Mouse (Mus musculus): ENCODE results near the gene Pcp2. TPM values are rescaled to one million over a fixed set of nuclear protein-coding genes. Genes with fewer than 3 reads are reported as not detected.

Pcp2 gene
- 0.31 and 0.33 TPM in 2 replicates for polyA plus RNA-seq (2014; fragmentation: Nextera tagmentation; extraction: Ambion mirVana)

DNA sequence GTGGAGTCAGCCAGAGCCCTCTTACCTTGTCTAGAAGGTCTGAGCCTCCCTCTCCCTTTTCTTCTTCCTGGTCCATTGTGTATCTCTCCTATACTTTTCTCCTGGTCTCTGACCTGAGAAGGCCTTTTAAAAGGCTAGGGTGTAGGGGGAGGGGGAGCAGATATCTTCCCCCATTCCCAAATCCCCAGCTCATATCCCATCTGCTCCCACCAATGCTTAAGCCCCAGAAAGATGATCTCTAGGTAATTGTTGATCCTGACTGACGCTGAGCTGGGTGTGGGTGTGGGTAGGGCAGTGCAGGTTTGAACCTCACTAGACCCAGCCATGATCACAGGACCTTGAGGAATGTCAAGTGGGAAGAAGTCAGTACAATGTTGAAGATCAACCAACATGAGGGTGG lies at the start of gene Pcp2:
Pcp2 (minus strand) TSS at position 101 of the 400 bp plus-strand sequence.
- Histone ChIP-seq H3K27me3 (ENCODE audit: control insufficient read depth, insufficient read depth, low read length) (no peaks in the 10 kb centered on the region; the same call in 1 of the 2 replicates), H3K9ac (ENCODE audit: low read depth, low read length) (no peak within 1 kb of the TSS), H3K9me3 (ENCODE audit: control insufficient read depth, low read length) (no peaks in the 10 kb centered on the region), H3K4me1 (replicated peaks; ENCODE audit: control insufficient read depth, insufficient read depth, low read length) (no peaks in the 10 kb centered on the region), H3K4me3 (ENCODE audit: low read depth, low read length) (no peak within 1 kb of the TSS), H3K27ac (ENCODE audit: low read depth, low read length) (no peak within 1 kb of the TSS), H3K4me2 (replicated peaks; ENCODE audit: low read depth, low read length) (no peak within 1 kb of the TSS), H3K36me3 (ENCODE audit: control insufficient read depth, insufficient read depth, low read length) (no peaks in the 10 kb centered on the region)
- DNase-seq (ENCODE audit: low spot score) (no peak), ATAC-seq (ENCODE audit: low FRiP score) (no peak)
- 80% methylated on average over 1 of the region's 1 CpGs for WGBS

DNA sequence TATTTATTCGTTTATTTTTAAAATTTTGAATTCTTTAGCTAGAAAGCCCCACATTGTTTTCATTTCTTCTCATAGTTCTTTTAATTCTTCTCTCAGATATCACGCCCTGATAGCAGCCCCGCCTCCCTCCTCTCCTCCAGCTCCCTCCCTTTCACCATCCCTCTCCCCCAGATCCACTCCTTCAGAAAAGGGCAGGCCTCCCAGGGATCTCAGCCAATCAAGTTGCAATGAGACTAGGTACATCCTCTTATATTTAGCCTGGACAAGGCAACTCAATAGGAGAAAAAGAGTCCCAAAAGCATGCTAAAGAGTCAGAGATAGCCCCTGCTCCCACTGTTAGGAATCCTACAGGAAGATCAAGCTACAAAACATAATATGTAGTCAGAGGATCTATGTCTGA lies 49.3 kb upstream of the Pcp2 start:
- no peaks in the 10 kb centered on the region for H3K27me3 ChIP-seq (ENCODE audit: control insufficient read depth, insufficient read depth, low read length)
- H3K9ac ChIP-seq (ENCODE audit: low read depth, low read length) = no peak overlapping the region
- H3K4me3 ChIP-seq (ENCODE audit: low read depth, low read length) = no peak overlapping the region
- no peaks in the 10 kb centered on the region for H3K4me1 ChIP-seq (replicated peaks; ENCODE audit: control insufficient read depth, insufficient read depth, low read length)
- H3K9me3 ChIP-seq (ENCODE audit: control insufficient read depth, low read length) = no peaks in the 10 kb centered on the region
- no peak overlapping the region for H3K4me2 ChIP-seq (replicated peaks; ENCODE audit: low read depth, low read length)
- DNase-seq (ENCODE audit: low spot score) = no peak
- no peak overlapping the region for H3K27ac ChIP-seq (ENCODE audit: low read depth, low read length)
- 59% methylated on average over 3 of the region's 3 CpGs for WGBS
- no peak for ATAC-seq (ENCODE audit: low FRiP score)
- 0 out of 2 replicates have a peak, but pooled peaks cover 4% of the 10 kb centered on the region for H3K36me3 ChIP-seq (ENCODE audit: control insufficient read depth, insufficient read depth, low read length)

DNA sequence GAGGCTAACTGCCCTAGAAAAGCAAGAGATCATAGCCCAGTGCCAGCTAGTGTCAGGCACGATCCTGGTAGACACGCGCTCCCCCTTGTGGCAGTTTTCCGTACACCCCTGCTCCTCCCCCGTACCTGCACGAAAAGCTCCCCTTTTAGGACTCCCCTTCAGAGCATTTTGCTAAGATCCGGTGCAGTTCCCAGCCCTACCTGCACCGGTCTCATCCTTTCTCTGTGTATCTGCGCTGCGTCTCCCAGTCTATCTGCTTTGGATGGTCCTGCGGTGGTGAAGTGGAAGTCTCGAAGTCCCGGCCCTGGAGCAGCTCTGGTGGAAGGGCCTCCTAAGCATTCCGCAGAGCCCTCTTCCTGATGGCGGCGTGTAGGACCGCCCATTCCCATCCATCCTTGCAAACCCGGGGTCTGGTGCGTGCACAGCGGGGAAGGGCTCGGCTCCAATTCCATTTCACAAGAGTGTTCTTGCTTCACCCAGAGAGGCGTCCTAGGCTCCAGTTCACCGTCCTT lies 46.7 kb upstream of the Pcp2 start, which contains the start of gene Fcor:
Fcor (minus strand) TSS at position 383 of the 512 bp plus-strand sequence.
- H3K27me3 ChIP-seq (ENCODE audit: control insufficient read depth, insufficient read depth, low read length) = no peaks in the 10 kb centered on the region
- H3K9me3 ChIP-seq (ENCODE audit: control insufficient read depth, low read length) = no peaks in the 10 kb centered on the region
- ATAC-seq (ENCODE audit: low FRiP score) (peak; percentile 86), DNase-seq (ENCODE audit: low spot score) (peak; percentile 89)
- peak within 1 kb of the TSS; percentile 46 for H3K4me3 ChIP-seq (ENCODE audit: low read depth, low read length)
- peak within 1 kb of the TSS; percentile 74 for H3K9ac ChIP-seq (ENCODE audit: low read depth, low read length)
- no peaks in the 10 kb centered on the region for H3K4me1 ChIP-seq (replicated peaks; ENCODE audit: control insufficient read depth, insufficient read depth, low read length)
- H3K27ac ChIP-seq (ENCODE audit: low read depth, low read length) = peak within 1 kb of the TSS; percentile 27
- under 1% methylated on average over 23 of the region's 23 CpGs for WGBS
- H3K4me2 ChIP-seq (replicated peaks; ENCODE audit: low read depth, low read length) = peak within 1 kb of the TSS; percentile 74
- H3K36me3 ChIP-seq (ENCODE audit: control insufficient read depth, insufficient read depth, low read length) = no peaks in the 10 kb centered on the region

- H3K9ac ChIP-seq (ENCODE audit: low read depth, low read length) = no peak overlapping the region
- no peaks in the 10 kb centered on the region for H3K27me3 ChIP-seq (ENCODE audit: control insufficient read depth, insufficient read depth, low read length)
- 84% methylated on average over 2 of the region's 2 CpGs for WGBS
- no peak for ATAC-seq (ENCODE audit: low FRiP score)
- no peaks in the 10 kb centered on the region for H3K4me1 ChIP-seq (replicated peaks; ENCODE audit: control insufficient read depth, insufficient read depth, low read length)
- no peak overlapping the region for H3K4me2 ChIP-seq (replicated peaks; ENCODE audit: low read depth, low read length)
- no peak overlapping the region for H3K4me3 ChIP-seq (ENCODE audit: low read depth, low read length)
- no peaks in the 10 kb centered on the region for H3K9me3 ChIP-seq (ENCODE audit: control insufficient read depth, low read length)
- H3K36me3 ChIP-seq (ENCODE audit: control insufficient read depth, insufficient read depth, low read length) = no peaks in the 10 kb centered on the region
- DNase-seq (ENCODE audit: low spot score) = no peak
- no peak overlapping the region for H3K27ac ChIP-seq (ENCODE audit: low read depth, low read length)
Observed at GRCm38 (mm10) chr8:3670388-3670787, 45.0 kb upstream of the Pcp2 start.

- Histone ChIP-seq H3K9ac (ENCODE audit: low read depth, low read length) (no peak within 1 kb of the TSS), H3K4me1 (replicated peaks; ENCODE audit: control insufficient read depth, insufficient read depth, low read length) (no peaks in the 10 kb centered on the region), H3K9me3 (ENCODE audit: control insufficient read depth, low read length) (no peaks in the 10 kb centered on the region), H3K4me2 (replicated peaks; ENCODE audit: low read depth, low read length) (no peak within 1 kb of the TSS), H3K4me3 (ENCODE audit: low read depth, low read length) (no peak within 1 kb of the TSS), H3K27me3 (ENCODE audit: control insufficient read depth, insufficient read depth, low read length) (no peaks in the 10 kb centered on the region), H3K27ac (ENCODE audit: low read depth, low read length) (no peak within 1 kb of the TSS), H3K36me3 (ENCODE audit: control insufficient read depth, insufficient read depth, low read length) (no peaks in the 10 kb centered on the region)
- ATAC-seq (ENCODE audit: low FRiP score) = no peak
- DNase-seq (ENCODE audit: low spot score) = no peak
- 78% methylated on average over 6 of the region's 6 CpGs for WGBS
Observed at GRCm38 (mm10) chr8:3665507-3665906, 40.2 kb upstream of the Pcp2 start, which contains the start of gene Mcemp1. Mcemp1 (plus strand) TSS chr8:3665754.

DNA sequence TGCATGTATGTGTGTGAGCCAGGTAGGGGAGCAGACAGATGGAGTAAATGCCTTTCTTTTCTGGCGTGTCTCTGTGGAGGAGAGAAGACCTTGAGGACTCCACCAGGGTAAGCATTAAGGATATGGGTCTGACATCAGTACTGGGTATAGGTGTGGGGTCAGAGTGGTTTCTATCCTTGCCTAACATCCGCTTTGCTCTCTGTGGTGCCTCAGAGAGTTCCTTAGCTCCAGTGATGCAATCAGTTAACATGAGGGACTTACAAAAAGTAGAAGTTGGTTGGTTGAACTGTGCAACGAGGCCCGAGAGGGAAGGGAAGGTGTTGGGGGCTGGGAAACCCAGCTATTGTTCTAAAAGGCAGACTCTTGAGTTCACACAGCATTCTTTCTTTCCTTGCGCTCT lies 39.1 kb upstream of the Pcp2 start:
- DNase-seq (ENCODE audit: low spot score) = no peak
- no peak for ATAC-seq (ENCODE audit: low FRiP score)
- no peak overlapping the region for H3K4me3 ChIP-seq (ENCODE audit: low read depth, low read length)
- no peak overlapping the region for H3K9ac ChIP-seq (ENCODE audit: low read depth, low read length)
- H3K36me3 ChIP-seq (ENCODE audit: control insufficient read depth, insufficient read depth, low read length) = no peaks in the 10 kb centered on the region
- H3K27me3 ChIP-seq (ENCODE audit: control insufficient read depth, insufficient read depth, low read length) = no peaks in the 10 kb centered on the region
- H3K27ac ChIP-seq (ENCODE audit: low read depth, low read length) = no peak overlapping the region
- 59% methylated on average over 5 of the region's 5 CpGs for WGBS
- no peaks in the 10 kb centered on the region for H3K4me1 ChIP-seq (replicated peaks; ENCODE audit: control insufficient read depth, insufficient read depth, low read length)
- no peaks in the 10 kb centered on the region for H3K9me3 ChIP-seq (ENCODE audit: control insufficient read depth, low read length)
- H3K4me2 ChIP-seq (replicated peaks; ENCODE audit: low read depth, low read length) = no peak overlapping the region

GRCm38 (mm10) chr8:3660889-3661288 lies 35.5 kb upstream of the Pcp2 start:
- Histone ChIP-seq H3K36me3 (ENCODE audit: control insufficient read depth, insufficient read depth, low read length) (no peaks in the 10 kb centered on the region), H3K4me3 (ENCODE audit: low read depth, low read length) (no peak overlapping the region), H3K9ac (ENCODE audit: low read depth, low read length) (no peak overlapping the region), H3K4me1 (replicated peaks; ENCODE audit: control insufficient read depth, insufficient read depth, low read length) (no peaks in the 10 kb centered on the region), H3K27ac (ENCODE audit: low read depth, low read length) (no peak overlapping the region), H3K9me3 (ENCODE audit: control insufficient read depth, low read length) (no peaks in the 10 kb centered on the region), H3K4me2 (replicated peaks; ENCODE audit: low read depth, low read length) (no peak overlapping the region), H3K27me3 (ENCODE audit: control insufficient read depth, insufficient read depth, low read length) (no peaks in the 10 kb centered on the region)
- DNase-seq (ENCODE audit: low spot score) (no peak), ATAC-seq (ENCODE audit: low FRiP score) (no peak)
- 86% methylated on average over 8 of the region's 8 CpGs for WGBS

DNA sequence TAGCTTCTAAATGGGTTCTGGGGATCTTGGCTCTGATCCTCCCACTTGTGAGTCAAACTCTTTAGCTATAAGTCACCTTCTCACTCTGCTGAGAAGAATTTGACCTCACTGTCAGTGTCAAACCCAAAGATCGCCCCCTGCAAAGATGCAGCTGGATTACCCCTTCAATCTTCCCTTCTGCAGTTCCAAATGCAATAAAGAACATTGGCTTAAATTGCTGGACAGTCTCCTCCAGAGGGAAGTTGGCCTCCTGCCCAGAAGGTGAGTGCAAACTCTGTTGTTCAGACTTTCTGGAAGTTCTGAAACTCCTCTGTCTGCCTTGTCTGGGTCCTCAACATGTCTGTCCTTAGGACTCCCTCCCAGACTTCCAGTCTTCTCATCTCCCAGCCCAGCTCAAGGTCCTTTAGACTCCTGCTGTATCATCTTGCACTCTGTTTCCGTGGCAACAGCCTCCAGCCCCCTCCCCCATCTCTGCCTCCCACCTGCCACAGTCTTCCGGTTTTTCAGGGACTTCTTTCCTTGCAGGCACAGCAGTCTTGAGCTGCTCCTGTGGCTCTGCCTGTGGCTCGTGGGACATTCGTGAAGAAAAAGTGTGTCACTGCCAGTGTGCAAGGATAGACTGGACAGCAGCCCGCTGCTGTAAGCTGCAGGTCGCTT lies 31.5 kb upstream of the Pcp2 start:
- Histone ChIP-seq H3K36me3 (ENCODE audit: control insufficient read depth, insufficient read depth, low read length) (no peaks in the 10 kb centered on the region), H3K4me2 (replicated peaks; ENCODE audit: low read depth, low read length) (no peak overlapping the region), H3K27me3 (ENCODE audit: control insufficient read depth, insufficient read depth, low read length) (no peaks in the 10 kb centered on the region), H3K4me1 (replicated peaks; ENCODE audit: control insufficient read depth, insufficient read depth, low read length) (no peaks in the 10 kb centered on the region), H3K9me3 (ENCODE audit: control insufficient read depth, low read length) (no peaks in the 10 kb centered on the region), H3K27ac (ENCODE audit: low read depth, low read length) (no peak overlapping the region), H3K4me3 (ENCODE audit: low read depth, low read length) (no peak overlapping the region), H3K9ac (ENCODE audit: low read depth, low read length) (no peak overlapping the region)
- DNase-seq (ENCODE audit: low spot score) (peak; percentile 39), ATAC-seq (ENCODE audit: low FRiP score) (no peak)
- WGBS = 24% methylated on average over 7 of the region's 7 CpGs

DNA sequence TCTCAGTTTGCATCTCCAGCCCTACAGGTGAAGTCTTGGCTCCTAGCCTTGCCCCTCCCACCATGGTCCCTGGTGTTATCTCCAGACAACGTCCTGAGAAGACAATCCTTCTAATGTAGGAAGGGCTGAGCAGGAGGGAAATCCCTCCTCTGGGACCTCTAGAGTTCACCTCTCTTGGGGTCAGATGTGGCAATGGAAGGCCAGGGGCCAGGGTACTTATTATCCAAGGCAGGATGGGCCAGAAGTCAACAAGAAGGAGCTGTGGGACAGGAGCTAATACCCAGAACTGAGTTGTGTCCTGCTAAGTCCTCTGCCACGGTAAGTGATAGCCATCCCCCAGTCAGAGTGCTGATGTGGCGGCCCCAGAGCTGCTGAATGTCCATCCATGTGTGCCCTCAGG lies 30.2 kb upstream of the Pcp2 start, which contains the start of gene Retn:
Retn (plus strand) TSS at position 245 of the 400 bp plus-strand sequence.
- Histone ChIP-seq H3K9me3 (ENCODE audit: control insufficient read depth, low read length) (no peaks in the 10 kb centered on the region), H3K4me2 (replicated peaks; ENCODE audit: low read depth, low read length) (no peak within 1 kb of the TSS), H3K27ac (ENCODE audit: low read depth, low read length) (no peak within 1 kb of the TSS), H3K36me3 (ENCODE audit: control insufficient read depth, insufficient read depth, low read length) (no peaks in the 10 kb centered on the region), H3K4me1 (replicated peaks; ENCODE audit: control insufficient read depth, insufficient read depth, low read length) (no peaks in the 10 kb centered on the region), H3K9ac (ENCODE audit: low read depth, low read length) (no peak within 1 kb of the TSS), H3K27me3 (ENCODE audit: control insufficient read depth, insufficient read depth, low read length) (no peaks in the 10 kb centered on the region), H3K4me3 (ENCODE audit: low read depth, low read length) (no peak within 1 kb of the TSS)
- WGBS = 76% methylated on average over 3 of the region's 3 CpGs
- ATAC-seq (ENCODE audit: low FRiP score) = no peak
- DNase-seq (ENCODE audit: low spot score) = no peak
